Mouse (Mus musculus): ENCODE results near the gene Ank3.

The Ank3 gene

DNA sequence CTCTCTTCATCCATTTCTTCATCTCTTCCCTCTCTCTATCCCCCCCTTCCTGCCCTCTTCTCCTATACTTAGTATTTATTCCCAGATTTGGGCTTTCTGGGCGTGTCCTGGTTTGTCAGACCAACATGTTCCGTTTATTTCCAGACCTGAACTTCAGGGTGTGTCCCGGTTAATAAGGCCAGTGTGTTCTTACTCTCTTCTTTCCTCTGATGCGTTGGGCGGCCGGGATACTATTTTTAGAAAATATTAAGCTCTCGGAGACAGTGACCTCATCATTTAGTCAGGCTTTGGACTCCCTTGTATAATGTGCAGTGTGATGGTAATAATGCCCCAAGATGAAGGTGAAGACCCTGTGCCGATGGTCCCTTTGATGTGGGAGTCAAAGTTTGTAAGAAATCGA is 546.3 kb downstream of the Ank3 start:
- no peak for DNase-seq

DNA sequence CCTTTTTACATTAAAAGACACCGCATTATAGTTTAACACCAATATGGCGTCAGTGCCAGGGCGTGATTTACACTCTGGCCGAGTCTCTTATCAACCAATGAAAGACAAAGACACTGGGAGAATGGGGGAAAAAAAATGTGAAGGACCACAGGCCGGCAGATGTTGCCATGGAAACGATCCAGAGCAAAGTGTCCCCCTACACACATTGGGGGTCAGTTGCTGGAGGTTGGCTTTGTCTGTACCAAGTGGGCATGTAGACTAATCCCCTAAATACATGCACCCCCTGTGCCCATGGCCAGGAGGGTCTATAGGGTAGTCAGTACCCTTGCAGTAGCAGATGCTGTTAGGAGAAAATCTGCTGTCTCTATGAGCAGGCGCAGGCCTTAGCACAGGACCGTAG is 547.3 kb downstream of the Ank3 start:
- DNase-seq: no peak

DNA sequence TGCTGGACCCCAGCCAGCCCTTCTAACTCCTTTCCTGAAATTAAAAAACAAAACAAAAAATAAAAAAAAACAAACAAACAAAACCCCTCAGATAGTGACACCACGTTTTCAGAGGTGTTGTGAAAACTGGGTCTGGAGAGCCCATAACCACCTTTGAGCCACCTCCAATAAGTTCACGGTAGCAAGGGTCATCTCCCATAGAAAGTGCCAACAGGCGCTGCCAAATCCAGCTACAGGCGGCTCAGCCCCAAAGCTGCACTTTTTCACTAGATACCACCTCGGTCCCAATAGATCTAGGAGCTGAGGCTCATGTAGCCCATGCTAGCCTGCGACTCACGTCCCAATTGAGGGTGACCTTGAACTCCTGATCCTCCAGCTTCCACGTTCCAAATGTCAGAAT is 547.7 kb downstream of the Ank3 start:
- peak in 1 of 2 experiments; percentile 49 for DNase-seq

DNA sequence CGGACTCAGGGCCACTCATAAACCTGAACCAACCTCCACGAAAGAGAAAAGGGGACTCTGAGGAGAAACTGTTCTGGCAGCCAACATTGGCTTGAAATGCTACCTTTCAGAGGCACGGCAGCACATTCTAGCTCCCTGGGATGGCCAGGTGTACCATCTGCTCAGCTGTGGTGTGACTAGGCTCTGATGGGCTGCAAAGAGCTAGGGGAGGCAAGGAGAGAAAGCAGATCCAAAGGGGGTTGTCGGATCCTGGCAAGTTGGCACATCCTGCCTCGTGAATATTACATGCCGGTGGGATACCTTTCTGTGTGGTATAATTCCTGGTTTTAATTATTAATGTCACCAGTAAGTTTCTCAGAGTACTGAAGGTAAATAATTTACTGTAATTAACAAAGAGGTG is 548.5 kb downstream of the Ank3 start:
- peak; percentile 66 to 71 for DNase-seq

DNA sequence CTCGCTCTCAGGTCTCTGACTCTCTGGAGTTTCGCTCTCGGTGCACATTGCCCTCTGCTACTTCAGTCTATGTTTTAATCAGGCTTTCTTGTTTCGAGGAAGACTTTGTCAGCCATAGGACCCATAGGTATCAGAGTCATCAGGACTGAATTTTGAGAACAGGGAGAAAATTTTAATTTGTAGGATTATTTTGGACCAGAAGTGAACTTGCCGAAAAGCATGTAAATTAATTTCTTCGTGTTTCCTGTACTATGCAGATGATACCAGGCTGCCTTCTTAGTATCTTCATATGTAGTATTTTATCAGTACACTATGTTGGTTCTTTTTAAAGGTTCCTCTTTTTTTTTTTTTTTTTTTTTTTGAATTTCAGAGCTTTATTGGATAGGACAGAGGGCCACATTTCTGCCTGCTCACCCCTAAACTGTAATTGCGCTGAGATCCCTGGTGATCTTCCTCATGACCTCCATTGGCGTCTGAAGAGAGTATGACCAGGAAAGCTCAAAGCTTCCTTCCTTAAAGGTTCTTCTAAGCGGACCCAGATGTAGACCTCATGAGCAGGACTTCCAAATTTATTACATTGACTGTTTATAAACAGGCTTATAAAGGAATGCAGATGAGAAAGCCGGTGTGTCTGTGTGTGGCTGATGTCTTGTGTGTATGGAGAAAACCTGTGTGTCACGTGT is 551.8 kb downstream of the Ank3 start:
- DNase-seq: no peak

DNA sequence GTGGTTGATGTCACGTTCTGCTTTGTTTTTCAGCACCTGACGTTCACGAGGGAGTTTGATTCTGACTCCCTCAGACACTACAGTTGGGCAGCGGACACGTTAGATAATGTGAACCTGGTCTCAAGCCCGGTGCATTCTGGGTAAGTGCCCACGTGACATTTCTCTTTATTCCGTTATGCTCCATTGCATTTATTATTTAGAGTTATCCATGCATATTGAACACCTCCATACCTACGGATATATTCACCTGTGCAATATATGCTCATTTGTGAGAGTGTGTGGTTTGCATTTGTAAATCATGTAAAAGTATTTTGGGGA is 552.3 kb downstream of the Ank3 start:
- DNase-seq: no peak

DNA sequence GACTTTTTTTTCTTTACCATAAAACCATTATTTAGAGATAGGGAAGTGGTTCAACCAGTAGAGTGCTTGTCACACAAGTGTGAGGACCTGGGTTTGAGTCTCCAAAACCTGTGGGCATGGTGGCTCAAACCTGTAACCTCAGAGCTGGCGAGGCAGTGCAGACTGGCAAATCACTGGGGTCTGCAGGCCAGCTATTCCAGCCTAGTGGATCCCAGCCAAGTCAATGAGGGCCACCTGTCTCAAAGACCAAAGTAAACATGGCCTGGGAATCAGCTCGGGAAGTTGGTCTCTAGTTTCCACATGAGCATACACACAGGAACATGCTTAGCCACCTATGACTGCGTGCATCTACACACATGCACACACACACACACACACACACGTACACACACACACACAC is 552.9 kb downstream of the Ank3 start:
- DNase-seq: no peak

DNA sequence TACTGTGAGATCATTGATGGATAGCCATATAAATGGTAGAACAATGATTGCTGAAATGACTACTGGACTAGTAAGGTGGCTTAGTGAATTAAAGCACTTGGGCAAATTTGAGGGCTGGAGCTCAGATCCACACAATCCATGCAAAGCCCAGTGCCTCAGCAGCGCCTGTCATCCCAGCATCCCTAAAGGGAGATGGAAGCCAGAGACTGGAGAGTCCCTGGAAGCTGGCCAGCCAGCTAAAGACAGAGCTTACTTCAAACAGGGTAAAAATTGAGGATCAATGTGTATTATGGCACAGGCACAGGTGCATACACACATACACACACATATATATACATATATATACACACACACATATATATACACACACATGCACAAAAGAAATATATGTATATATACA is 553.7 kb downstream of the Ank3 start:
- DNase-seq: peak; percentile 47 to 67

DNA sequence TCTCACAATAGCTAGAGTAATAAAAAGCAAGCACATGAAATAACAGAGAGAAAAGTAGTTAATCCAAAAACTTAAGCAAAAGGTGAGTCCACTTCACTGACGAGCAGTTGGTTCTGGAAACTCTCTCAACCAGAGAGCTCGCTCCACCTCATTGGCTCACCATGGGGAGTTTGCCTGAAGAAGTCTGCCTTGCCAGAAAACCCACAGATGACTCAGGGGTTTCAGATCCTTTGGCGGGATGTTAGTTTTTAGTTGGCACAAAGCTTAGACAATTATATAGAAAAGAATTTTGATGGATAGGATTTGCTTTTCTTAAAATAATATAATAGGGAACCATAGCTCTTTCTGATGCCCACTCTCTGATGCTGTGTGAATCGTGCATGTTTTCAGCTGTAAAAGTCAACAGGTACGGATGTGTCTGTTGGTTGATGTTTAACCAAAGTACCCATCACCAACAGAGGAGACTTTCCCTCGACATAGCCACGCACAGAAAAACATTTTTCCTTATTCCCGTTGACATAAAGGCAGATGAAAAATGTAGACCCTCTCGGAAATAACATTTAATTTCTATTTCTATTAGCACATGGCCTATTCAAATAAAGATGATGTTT is 556.2 kb downstream of the Ank3 start:
- DNase-seq: peak in 1 of 2 experiments; percentile 42

DNA sequence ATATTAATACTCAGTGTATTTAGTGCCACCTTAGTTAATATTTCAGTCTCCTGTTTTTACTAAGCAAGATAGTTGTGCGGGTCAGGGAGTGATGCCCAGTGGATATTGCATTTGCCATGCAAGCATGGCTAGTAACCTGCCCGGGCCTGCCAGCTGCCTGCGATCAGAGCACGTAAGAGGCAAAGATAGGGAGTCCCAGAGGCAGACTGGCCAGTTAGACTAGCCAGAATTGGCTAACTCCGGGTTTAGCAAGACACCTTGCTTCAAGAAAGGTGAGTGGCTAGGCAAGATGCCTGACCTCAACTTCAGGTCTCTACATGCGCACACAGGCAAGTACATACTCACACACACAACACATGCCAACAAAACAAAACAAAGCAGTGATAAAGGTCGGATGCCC is 563.7 kb downstream of the Ank3 start:
- no peak for DNase-seq

DNA sequence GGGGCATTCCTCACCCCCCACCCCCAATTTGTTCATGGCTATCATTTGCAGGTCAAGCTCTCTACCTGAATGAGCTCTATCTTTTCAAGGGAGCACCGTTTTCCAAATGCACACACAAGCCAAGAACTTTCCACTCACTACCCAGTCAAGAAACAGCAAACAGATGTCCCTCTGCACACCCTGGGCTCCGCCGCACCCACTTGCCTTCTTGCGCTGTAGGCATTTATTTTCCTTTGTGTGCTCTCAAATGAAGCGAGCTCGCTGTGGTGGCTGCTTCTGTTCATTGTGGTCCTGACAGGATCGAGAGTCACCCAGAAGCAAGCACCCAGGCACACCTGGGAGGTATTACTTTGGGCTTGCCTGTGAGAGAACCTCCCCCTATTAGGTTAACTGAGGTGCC is 564.4 kb downstream of the Ank3 start:
- no peak for DNase-seq

DNA sequence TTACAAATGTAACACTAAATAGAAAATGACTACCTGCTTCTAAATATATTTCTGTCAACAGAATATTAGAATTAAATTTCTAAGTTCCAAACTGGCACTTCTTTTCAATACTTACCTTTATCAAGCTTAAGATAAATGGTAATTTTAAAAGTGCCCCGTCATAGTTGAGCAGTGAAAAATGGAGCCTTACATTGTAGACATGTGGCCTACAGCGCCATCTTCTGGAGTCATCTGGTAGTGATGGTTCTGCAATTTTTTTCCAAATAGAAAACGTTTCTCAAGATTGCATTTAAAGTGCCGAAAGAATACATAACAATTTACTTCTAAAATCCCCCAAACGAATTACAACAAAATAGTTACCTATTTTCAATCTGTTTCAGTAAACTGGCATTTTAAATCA is 566.0 kb downstream of the Ank3 start:
- DNase-seq: peak in 1 of 2 experiments; percentile 70

DNA sequence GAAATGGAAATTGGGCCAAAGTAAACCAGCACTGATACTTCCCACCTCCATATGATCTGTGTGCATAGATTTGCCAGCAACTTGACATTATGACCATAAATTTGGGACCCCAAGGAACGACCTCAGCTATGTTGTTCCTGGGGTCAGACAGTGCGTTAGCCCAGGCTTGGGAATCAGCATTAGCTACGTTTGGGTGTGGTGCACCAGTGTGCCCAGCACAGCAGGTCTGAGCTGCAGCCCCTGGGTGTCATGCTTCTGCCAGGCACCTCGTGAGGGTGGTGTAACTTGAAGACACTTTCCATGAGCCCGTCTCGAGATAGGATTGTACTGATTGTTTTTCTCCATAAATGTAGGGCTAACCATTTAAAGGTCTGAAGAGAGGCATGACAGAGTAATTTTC is 566.5 kb downstream of the Ank3 start:
- DNase-seq: no peak

DNA sequence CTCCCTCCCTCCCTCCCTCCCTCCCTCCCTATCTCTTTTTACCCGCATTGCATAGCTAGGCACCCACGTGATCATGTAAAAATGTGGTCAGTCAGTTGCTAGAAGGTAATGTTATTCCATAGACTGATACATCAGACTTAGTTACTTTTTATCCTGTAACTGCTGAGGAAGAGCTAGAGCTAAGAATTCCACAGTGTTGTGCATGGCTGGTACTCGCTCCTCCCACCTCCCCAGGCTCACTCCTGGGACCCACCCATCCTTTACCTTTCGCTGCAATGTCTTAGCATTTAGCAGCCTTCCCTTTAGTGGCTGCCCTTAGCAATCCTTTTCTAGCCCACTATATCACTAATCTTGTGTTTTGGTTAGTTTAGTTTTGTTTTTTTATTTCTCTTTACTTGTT is 569.4 kb downstream of the Ank3 start:
- DNase-seq: no peak

DNA sequence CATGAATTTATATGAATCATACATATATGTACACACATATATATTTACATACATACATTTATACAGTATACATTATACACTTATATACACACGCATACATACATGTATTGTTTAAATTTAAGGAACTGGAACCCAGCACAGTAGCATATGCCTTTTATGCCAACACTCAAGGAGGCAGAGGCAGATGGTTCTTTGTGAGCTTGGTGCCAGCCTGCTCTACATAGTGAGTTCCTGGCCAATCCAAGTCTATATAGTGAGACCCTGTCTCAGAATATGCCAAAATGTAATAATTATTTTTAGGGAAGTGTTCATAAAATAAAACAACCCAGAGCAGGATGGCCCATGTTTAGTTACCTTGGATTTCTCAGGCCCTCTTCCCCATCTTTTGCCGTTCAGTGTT is 581.1 kb downstream of the Ank3 start:
- DNase-seq: peak in 1 of 2 experiments; percentile 40

DNA sequence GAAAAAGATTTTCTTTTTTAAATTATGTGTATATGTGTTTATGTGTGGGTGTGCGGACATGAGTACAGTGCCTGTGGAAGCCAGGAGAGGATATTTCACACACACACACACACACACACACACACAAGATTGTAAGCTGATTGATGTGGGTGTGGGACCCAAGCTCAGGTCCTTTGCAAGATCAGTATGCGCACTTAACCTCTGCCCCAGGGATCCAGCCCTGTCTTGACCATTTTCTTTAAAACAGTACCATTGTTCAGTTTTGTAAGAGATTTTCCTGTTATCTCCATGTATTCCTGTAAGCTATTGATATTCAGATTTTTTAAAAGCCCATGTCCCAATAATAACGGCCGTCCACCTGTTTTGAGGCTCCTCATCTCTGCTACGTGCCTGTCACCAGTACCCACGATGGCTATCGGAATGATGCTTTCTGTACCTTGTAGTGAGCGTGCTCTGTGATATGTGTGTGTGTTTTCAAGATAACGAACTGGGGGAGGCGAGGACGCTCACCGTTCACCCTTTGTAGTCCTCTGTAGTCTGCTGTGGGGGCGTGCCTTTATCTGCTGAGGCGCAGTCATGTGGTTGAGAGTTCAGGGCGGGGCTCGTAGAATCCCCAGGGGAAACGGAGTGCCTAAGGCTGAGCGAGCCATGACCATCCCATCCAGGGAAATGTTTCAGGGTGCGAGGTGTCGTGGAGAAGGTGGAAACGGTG is 583.0 kb downstream of the Ank3 start:
- no peak for DNase-seq

DNA sequence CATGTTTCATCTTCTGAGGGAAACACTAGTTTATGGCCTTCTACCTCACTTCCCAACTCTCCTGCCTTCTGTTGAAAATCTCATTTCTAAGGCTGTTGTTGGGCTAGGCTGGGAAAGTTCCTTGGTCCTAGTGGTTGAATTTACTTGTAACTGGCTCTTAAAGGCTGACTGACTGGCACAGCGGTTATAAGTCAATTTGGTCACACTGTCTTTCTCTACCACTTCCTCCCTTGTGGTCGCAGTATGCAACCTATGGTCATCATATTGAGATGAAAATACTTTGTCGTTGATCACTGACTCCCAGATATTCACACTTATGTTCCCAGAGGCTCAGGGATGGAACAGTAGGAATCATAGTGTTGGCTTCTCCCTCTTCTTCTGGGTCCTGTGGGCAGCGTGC is 584.1 kb downstream of the Ank3 start:
- DNase-seq: no peak

DNA sequence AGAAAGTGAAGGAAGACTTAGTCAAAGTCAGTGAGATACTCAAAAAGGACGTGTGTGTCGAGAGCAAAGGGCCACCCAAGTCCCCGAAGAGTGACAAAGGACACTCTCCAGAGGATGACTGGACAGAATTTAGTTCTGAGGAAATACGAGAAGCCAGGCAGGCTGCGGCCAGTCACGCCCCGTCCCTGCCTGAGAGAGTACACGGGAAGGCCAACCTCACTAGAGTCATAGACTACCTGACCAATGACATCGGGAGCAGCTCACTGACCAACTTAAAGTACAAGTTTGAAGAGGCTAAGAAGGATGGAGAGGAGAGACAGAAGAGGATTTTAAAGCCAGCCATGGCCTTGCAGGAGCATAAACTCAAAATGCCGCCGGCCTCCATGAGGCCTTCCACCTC is 588.9 kb downstream of the Ank3 start:
- DNase-seq: no peak

DNA sequence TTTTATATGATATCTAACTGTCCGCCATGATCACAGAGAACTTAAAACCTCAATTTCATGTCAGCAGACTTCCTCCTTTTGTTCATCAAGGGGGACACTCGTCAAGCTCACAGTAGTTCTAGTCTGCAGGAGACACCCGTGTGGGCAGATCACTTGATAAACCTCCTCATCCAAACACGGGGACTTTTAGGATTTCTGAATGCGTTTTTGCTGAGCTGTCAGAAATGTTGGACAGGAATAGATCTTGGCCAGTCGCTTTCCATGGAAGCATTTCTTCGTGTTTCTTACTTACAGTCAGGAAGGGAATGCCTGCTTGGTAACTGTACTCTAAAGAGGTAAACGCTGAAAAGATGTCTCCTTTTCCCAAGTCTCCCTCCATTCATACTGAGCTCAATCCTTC is 598.5 kb downstream of the Ank3 start:
- DNase-seq: no peak

DNA sequence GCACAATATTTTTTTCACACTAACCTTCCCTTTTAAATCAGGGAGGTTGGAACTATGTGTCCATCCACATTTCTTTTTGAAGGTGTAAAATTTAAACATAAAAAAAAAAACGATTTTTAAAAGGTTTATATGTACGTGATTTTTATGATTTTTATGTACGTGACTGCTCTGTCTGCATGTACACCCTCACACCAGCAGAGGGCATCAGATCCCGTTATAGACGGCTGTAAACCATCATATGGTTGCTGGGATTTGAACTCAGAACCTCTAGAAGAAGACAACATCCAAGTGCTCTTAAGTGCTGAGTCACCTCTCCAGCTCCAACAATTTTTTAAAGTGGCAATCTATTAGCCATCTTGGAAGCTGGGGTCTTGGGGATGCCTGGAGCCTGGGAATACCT is 605.5 kb downstream of the Ank3 start:
- no peak for DNase-seq

DNA sequence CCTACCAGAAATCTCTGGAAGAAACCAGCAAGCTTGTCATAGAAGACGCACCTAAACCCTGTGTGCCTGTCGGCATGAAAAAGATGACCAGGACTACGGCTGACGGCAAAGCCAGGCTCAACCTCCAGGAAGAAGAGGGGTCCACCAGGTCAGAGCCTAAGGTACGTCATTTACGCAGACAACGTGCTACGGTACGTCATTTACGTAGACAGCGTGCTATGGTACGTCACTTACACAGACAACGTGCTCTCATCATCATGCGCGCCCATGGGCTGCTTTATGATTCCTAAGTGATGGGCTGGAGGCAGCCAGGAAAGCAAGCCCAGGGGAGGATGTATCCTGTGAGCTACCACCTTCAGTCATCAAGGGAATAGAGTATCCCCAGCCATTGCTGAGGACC is 606.3 kb downstream of the Ank3 start:
- DNase-seq: no peak

DNA sequence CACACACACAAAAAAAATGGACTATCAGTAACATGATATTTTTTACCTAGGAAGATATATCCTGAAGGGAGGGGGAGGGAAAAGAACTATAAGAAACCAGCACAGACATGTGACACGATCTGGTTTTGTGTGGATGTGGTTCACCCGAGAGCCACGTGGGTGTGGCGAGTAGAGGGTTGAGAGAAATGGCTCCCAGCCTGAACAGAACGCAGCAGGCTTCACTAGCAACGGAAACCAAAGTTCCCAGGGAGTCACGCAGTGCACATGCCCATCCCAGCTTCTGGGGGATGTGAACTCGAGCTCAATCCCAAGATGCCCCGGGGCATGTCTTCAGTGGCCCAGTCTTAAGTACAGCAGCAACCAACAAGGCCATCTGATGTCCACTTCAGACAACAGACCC is 607.8 kb downstream of the Ank3 start:
- no peak for DNase-seq

DNA sequence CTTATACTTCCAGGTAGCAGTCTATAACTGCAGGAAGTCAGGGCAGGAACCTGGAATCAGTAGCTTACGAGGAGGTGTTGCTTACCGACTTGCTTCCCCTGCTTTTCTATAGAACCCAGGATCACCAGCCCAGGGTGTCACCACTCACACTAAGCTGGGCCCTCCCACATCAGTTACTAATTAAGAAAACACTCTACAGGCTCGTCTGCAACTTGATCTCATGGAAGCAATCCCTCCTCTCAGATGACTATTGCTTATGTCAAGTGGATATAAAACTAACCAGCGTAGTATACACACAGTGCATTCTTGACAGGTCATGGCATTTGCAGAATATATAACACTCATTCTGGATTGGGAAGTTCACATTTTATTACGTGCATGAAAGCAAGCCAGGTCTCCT is 613.2 kb downstream of the Ank3 start:
- no peak for DNase-seq

DNA sequence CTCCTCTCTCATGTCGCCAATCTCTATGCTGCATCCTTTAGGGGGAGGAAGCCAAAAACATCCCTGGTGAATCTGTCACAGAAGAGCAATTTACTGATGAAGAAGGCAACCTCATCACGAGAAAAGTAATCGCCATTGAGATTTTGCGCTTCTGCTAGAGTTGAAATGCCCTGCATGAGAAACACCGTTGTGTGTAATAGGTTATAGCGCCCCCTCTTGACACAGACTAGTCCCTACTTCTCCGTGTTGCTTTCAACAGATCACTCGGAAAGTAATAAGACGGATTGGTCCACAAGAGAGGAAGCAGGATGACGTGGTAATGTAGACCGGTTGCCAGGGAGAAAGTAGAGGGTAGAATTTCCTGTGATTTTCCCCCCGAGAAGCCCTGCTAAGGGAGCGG is 615.4 kb downstream of the Ank3 start:
- no peak for DNase-seq

DNA sequence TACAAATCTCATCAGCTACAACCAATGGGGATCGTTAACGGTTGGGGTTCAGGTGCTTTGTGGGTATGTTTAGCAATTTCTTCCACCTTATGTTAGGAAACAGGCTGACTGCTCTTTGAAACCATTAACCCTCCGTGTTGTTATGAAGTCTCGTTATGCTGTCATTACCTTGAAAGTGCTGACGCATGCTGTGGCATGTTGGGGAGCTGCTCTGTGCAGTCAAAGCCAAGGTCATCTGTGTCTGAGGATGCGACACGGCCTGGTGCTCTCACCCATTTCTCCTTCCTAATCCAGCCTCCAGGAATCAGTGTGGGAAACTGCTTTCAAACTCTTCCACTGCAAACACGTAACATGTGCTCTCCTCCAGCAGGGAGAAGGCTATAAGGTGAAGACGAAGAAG is 616.6 kb downstream of the Ank3 start:
- no peak for DNase-seq
